Mouse (Mus musculus) gastrocnemius, postnatal 10 days (tissue): ENCODE data around the gene Gzmk. TPM values are rescaled to one million over a fixed set of nuclear protein-coding genes. Genes with fewer than 3 reads are reported as not detected.

ENCODE experiments used
- DNase-seq: peaks from one replicate; pipeline ENCODE4 v3.0.0; 2021; ENCODE audit warnings: mixed read lengths
- total RNA-seq, 2 experiments: library from RNA; stranded (reverse); gene quantifications; 2 replicates each; pipeline ENCODE4 v1.2.3; 2021

The Gzmk gene
- total RNA-seq, 2 experiments from 2014 or later: not detected

DNA sequence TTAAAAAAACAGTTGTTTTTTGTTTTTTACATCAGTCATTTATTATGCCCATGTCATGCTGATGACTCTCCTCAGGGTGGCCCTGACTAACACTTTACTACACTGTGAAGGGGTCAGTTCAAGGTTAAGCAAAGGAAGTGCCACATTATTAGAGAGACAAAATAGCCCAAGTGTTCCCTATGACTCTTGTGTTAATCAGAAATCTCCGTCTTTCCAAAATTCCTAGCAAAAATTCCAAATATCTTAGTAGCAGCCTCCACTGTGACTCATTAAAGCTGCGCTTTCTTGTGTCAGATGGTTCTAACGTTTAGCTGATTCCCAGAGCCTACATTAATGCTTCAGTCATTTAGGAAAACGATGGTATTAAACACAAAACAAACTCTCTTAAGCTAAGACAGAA lies 23.5 kb downstream of the Gzmk start:
- DNase-seq: no peak

DNA sequence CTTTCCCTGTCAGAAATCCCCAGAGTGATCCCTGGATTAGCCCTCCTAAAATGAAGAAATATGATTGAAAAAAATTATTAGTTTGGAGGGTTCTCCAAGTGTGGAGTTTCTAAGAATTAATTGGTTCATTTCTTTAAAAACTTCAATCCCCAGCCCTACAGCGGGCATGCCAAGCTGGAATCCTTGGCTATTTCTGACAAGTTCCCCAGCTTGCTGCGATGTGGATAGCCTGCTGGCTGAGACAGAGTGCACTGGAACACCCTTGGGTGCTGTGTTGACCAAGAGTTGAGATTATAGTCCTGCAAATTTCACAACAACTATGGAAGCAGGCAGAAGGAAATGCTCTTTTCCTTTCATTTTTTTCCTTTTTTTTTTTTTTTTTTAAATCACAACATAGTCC lies 24.1 kb downstream of the Gzmk start:
- DNase-seq: no peak

DNA sequence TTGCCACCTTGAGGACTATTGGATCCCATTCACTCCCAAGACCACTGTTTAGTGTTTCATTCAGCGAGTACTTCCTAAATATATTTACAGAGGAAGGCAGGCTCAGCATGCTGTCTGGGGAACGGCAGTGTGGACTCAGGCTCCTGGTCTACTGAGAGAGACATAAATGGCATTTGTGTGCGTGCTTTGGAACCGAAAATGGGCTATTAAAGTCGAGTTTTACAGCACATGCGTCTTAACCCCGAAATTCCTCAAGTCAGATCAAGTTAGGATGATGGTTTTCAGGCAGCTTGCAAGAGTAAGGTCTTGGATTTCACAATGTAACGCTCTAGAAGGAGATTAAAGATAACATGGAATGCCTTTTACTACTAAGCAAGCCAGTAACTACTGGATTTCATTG lies 25.0 kb downstream of the Gzmk start:
- no peak for DNase-seq

DNA sequence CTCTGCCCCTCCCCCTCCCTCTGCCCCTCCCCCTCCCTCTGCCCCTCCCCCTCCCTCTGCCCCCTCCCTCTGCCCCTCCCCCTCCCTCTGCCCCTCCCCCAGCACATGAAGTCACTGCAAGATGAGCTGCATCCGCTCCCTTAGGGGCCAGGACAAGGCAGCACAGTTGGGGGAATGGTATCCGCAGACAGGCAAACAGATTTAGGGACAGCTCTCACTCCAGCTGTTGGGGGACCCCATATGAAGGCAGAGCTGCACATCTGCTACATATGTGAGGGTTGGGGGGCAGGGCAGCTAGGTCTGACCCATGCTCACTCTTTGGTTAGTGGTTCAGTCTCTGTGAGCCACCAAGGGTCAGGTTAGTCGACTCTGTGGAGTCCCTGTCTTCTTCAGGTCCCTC lies 26.4 kb downstream of the Gzmk start:
- no peak for DNase-seq

DNA sequence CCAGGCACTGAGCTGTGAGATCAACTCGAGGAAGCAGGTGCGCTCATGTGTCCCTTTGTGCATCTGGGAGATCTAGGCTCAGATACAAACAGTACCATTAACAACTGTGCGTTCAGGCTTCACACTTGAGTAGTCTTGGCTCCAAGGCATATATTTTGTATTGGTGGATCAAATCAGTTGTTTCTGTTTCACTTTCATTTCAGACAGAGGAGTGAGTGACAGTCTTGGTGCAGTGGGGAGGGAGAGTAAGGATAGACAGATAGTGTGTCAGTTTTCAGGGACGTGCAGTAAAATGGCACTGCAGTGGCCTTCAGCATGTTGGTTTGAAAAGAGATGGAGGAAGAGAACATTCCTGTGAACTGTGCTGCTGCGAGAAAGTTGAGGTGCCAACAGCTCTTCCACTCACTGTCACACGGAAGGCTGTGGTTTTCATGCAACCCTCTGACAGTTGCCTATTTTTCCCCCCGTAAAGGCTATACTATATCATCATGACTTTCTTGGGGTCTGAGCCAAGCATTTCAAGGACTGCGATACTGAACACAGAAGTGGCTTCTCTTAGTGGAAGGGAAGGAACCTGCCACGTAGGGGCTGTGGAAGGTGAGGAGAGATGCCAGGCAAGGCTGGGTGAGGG lies 27.7 kb downstream of the Gzmk start:
- no peak for DNase-seq

DNA sequence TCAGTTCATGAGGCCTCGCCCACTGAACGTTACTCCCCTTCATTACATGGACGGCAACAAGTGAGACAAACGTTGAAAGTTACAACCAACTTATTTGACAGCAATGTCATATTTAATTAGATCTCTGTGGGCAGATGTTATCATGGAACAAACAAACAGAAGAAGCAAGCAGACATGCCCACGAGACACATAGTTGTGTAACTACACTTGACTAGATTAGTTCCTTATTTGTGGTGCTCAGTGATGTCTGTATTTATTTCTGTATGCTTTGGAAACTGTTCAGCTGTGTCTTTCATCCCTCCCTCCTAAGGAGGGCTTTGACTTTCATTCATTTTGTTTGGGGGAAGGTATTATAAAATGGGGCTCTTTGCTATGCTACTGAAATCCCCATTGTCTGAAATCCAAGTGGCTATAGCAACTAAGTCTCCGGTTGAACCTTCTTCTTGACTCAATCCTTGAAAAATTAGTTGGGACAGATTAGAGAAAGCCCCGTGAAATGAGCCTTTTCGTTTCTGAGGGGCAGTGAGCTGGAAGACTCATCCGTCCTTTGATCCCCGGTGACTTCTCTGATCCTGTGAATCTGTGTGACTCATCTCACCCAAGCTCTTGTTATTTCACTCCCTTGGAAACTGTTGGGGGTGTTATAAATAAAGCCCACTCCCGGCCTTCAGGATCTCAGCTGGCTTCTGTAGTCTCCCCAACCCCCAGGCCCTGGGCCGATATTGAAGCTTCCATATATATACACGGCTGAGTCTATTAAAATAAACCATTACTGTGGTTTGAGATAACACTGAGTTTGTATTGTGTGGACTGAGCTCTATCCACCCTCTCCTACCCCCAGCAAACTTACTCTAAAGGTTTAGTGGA lies 28.7 kb downstream of the Gzmk start:
- DNase-seq: no peak

DNA sequence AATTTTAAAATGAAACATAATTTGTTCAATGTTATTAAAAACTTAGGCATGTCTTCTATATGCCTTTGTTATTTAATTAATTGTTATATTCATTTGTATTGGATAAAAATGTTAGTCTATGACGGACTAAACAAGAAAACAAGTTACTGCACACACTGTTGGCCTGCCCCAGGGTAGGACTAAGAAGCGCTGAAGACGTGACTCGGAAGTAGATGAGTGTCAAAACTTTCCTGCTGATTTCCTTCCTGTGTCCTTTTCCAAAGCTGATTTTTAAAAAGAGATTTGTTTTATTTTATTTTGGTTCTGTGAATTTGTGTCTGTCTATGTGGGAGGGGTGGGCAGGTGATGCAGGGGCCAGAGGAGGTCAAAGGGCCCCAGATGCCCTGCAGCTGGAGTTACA lies 42.0 kb downstream of the Gzmk start:
- DNase-seq: no peak

DNA sequence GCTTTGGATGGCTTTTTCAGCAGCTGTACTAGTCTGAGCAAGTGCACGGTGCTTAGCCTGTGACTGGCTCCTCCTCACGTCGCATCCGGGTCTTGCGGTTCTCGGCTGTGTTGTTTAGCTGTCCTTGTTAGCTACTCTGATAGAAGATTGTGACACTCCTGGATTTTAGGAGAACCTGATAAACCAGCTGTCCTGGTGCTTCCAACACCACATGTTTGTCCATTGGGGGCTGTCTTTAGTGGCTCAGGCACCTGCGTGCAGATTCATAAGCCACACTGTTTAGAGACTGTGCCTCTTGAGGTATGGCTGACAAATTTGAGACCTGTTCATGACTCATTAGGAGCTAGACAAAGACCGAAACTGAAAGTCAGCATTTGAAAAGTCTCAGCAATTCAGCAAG lies 42.4 kb downstream of the Gzmk start:
- no peak for DNase-seq

DNA sequence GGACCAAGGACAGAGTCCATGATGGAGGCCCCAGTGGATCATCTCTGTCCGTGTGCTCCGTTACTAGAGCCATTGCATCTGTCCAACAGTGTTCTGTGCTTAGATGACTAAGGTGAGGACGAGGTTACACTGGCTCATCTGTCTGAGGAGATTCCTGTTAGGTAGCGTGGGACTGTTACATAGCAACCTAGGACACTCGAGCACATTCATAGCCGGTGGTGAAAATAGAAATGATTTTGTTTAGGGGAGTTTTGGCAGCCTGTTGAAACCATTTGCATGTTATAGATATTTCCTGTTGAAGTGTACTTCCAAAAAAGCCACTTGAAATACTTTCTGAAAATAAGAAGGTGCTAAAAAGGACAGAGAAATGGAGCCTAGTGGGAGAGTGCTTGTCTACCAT lies 51.5 kb downstream of the Gzmk start:
- DNase-seq: no peak

DNA sequence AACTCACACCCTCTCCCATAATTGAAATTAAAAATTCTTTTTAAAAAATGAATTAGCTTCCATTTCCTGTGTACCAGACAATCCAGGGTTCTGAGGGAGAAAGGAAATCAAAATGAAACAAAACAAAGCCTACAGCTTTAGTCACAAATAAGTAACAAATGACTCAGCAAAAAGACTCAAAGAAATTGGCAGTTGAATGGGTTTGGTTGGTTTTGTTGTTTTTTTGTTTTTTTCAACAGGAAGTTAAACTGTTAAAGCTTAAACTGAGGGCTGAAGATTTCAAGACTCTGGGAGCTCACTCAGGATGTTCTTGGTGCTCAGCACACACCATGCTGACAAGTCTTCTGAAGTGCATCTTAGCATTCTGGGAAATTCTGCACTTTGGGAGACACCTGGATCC lies 55.5 kb downstream of the Gzmk start:
- DNase-seq: no peak

DNA sequence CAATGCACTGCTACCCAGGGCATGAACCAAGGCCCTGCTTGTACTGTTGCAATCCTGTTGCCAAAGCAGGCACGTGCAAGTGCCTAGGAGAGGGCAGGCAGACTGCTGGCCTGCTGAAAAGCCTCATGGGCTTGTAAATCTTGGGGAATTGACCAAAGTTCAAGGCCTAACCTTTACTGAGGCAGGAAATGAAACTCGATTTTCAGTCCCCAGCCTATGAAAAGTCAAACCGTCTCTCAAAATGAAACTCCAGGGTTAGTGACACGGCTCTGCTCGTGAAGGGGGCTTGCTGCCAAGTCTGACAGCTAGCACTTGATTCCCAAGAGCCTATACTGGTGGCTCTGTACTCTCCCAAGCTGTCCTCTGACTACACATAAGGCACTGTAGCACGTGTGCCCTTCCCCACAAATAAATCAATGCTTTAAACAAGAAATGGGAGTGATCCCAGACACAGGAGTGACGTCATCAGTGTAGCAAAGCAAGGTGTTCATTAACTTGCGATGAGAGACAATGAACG lies 57.6 kb downstream of the Gzmk start:
- no peak for DNase-seq

DNA sequence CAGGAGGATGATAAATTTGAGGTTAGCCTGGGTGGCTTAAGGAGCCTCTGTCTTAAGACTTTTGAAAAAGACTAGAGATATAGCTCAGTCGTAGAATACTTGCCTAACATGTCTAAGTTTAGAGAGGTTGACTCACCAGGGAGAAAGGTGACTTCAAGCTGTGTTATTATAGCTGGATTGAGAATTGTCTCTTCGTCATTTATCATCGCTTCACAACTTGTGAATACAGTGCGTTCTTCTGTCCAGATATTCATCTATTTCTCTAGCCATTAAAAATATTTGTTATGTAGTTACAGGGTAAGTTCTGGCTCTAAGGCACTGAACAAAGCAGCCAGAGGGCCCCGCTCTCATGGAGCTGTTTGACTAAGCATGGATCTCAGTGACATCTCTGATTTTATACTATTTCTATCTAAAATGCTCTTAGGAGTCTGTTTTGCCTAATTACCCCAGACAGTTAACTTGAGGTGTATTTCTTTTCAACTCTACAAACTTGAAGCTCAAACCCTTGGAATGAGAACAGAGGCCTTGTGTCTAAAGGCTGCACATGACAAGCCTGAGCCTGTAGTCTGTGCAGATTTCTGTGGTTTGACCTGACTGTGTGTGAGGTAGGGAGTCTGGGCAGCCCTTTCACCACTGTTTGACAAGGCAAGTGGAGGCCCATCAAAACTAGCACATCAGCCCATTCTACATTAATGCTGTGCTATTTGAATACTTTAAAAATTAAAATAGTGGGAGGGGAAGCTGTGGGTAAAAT lies 61.3 kb downstream of the Gzmk start:
- DNase-seq: no peak

DNA sequence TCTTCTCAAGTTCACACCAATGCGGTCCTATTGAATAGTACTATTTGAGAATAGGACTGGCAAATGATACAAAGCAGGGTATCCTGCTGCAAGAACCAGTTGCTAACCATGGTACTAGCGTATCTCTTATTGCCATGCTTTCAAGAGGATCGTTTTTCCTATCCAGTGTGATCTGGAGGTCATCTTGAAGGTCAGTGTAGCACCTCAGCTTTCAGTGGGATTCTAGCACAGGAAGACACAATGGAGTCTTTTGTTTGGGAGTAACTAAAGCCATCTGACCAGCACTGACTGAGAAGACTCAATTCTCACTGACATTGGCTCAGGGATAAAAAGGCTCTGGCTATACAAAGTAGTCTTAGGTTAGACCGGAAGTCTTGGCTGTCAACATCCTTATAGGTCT lies 74.2 kb downstream of the Gzmk start:
- no peak for DNase-seq

DNA sequence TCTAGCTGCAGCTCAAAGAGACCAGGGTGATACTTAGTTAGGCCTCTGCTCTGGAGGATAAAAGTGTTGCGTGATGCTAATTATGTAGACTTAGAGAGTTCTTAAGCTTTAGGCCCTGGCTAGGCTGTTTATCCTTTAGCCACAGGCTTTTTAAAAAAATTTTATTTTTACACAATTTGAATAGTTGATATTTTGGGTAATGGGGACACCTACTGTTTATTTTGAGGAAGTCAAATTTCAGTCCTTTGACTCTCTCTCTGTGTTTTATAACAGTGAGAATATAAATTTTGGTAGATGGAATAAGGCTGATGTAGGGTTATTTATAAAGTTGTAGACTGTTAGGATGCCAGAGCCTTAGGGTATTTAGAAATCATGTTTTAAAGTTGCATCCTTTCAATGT lies 86.1 kb downstream of the Gzmk start:
- DNase-seq: no peak

DNA sequence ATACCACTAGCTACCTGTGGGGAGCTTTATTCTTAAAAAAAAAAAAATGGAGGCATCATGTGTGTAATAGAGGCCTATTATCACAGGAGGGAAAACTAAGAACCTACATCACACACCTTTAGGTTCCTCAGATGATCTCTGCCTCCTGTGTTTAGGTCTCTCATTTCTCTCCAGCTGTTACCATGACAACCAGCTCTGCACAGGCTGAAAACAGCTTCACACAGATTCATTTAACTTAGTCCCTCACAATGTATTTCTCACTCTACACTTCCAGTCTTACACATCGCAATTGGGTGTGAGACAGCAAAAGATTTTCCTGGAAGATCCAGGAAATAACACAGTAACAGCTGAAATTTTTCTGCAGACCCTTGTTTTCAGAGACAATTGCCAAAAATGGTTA lies 95.7 kb downstream of the Gzmk start:
- no peak for DNase-seq

Other genes starting within 250 kb of the Gzmk start
- gene Ccno, start 238.1 kb downstream of the Gzmk start, total RNA-seq: under 1 TPM; 0.21 to 0.23 TPM
- gene Mcidas, start 232.1 kb downstream of the Gzmk start, total RNA-seq: not detected
- not detected for gene Cdc20b, start 190.8 kb downstream of the Gzmk start, total RNA-seq
- 10 to 100 TPM; 36.2 to 43.7 TPM for gene Gpx8, start 179.5 kb downstream of the Gzmk start, total RNA-seq
- gene Gzma, start 124.9 kb downstream of the Gzmk start, total RNA-seq: not detected
- 1 to 10 TPM; 3.6 to 3.9 TPM for gene Esm1, start 16.2 kb downstream of the Gzmk start, total RNA-seq
- gene BC067074, start 67.3 kb upstream of the Gzmk start, total RNA-seq: 1 to 10 TPM; 6.0 to 9.2 TPM